ENCODE assay signal across 29 mouse cellular contexts in genomic region chr16:84983428-84983827, GRCm38 (mm10).
DNase-seq lines count a peak whose midpoint lies in the region; ATAC-seq and TF ChIP-seq lines count a peak whose summit lies in the region.
"Had no signal": no experiment of that assay in that cellular context is flagged by ENCODE, and none has a peak within 500 bp of the region (broad histone marks: within the 10 kb centered on the region; RNA-seq: fewer than 3 reads in every experiment).

No protein-coding gene starts in this region.

- peaks cover 5% of the 10 kb centered on the region; the same call in 1 of the 2 replicates for H3K4me1 ChIP-seq in embryonic facial prominence, embryonic 14.5 days (ENCODE audit: control insufficient read depth, insufficient read depth, low read length)
- H3K4me1 ChIP-seq in embryonic facial prominence, embryonic 10.5 days = peaks cover 13% of the 10 kb centered on the region
- peaks cover 2% of the 10 kb centered on the region; the same call in 1 of the 2 replicates for H3K4me1 ChIP-seq in limb, embryonic 14.5 days (ENCODE audit: control insufficient read depth, insufficient read depth, low read length)
- no peaks in the 10 kb centered on the region for H3K4me1 ChIP-seq in limb, embryonic 10.5 days
- H3K4me1 ChIP-seq: embryonic facial prominence, embryonic 15.5 days; hindbrain, embryonic 12.5 days; limb, embryonic 15.5 days; liver, embryonic 13.5 days; midbrain, embryonic 15.5 days had no signal

- TF ChIP-seq POLR2A in limb, embryonic 14.5 days (IDR thresholded peaks at IDR 0.05; ENCODE audit: borderline replicate concordance, extremely low read depth, insufficient read depth, insufficient read length) = no peak
- no peak for TF ChIP-seq POLR2A in brain, embryonic 14.5 days (IDR thresholded peaks at IDR 0.05; ENCODE audit: borderline replicate concordance, extremely low read depth, insufficient read depth, insufficient read length, poor library complexity, severe bottlenecking)

- H3K27me3 ChIP-seq in embryonic facial prominence, embryonic 14.5 days (replicated peaks; ENCODE audit: control insufficient read depth, insufficient read depth, low read length) = no peaks in the 10 kb centered on the region
- no peaks in the 10 kb centered on the region for H3K27me3 ChIP-seq in embryonic facial prominence, embryonic 10.5 days (replicated peaks; ENCODE audit: low read depth, poor library complexity, severe bottlenecking)
- H3K27me3 ChIP-seq in limb, embryonic 14.5 days (ENCODE audit: control insufficient read depth, insufficient read depth, low read length) = no peaks in the 10 kb centered on the region
- H3K27me3 ChIP-seq in limb, embryonic 10.5 days (ENCODE audit: low read depth, poor library complexity, severe bottlenecking) = no peaks in the 10 kb centered on the region
- H3K27me3 ChIP-seq: embryonic facial prominence, embryonic 15.5 days; heart, embryonic 15.5 days; hindbrain, embryonic 12.5 days; limb, embryonic 15.5 days; liver, embryonic 13.5 days; midbrain, embryonic 15.5 days; neural tube, embryonic 15.5 days had no signal

- H3K9me3 ChIP-seq in embryonic facial prominence, embryonic 14.5 days (ENCODE audit: control insufficient read depth, low read length) = no peaks in the 10 kb centered on the region
- H3K9me3 ChIP-seq in embryonic facial prominence, embryonic 10.5 days = no peaks in the 10 kb centered on the region
- no peaks in the 10 kb centered on the region for H3K9me3 ChIP-seq in limb, embryonic 14.5 days (ENCODE audit: control insufficient read depth, low read length)
- no peaks in the 10 kb centered on the region for H3K9me3 ChIP-seq in limb, embryonic 10.5 days (replicated peaks)
- H3K9me3 ChIP-seq: embryonic facial prominence, embryonic 15.5 days; heart, embryonic 15.5 days; hindbrain, embryonic 12.5 days; limb, embryonic 15.5 days; liver, embryonic 13.5 days; midbrain, embryonic 10.5 days; midbrain, embryonic 15.5 days; neural tube, embryonic 15.5 days had no signal

- ATAC-seq in embryonic facial prominence, embryonic 14.5 days (ENCODE audit: low read depth) = no peak
- ATAC-seq in frontal cortex, adult (ENCODE audit: low TSS enrichment) = 0 out of 2 replicates have a peak, but pooled peaks have one; percentile 28
- no peak for ATAC-seq in limb, embryonic 14.5 days (ENCODE audit: low FRiP score, low read depth)
- ATAC-seq: intestine, embryonic 16.5 days; midbrain, embryonic 15.5 days had no signal

- peaks cover 7% of the 10 kb centered on the region; the same call in 1 of the 2 replicates for H3K36me3 ChIP-seq in embryonic facial prominence, embryonic 14.5 days (ENCODE audit: control insufficient read depth, insufficient read depth, low read length)
- H3K36me3 ChIP-seq in embryonic facial prominence, embryonic 10.5 days (replicated peaks) = peaks cover 24% of the 10 kb centered on the region
- H3K36me3 ChIP-seq in limb, embryonic 14.5 days (ENCODE audit: control insufficient read depth, insufficient read depth, low read length) = peaks cover 10% of the 10 kb centered on the region
- H3K36me3 ChIP-seq in limb, embryonic 10.5 days = peaks cover 13% of the 10 kb centered on the region
- H3K36me3 ChIP-seq: G1E; hindbrain, embryonic 12.5 days; liver, embryonic 13.5 days; midbrain, embryonic 15.5 days had no signal

- H3K4me2 ChIP-seq in embryonic facial prominence, embryonic 14.5 days (ENCODE audit: low read depth, low read length) = no peak overlapping the region
- no peak overlapping the region for H3K4me2 ChIP-seq in limb, embryonic 14.5 days (replicated peaks; ENCODE audit: low read depth, low read length, severe bottlenecking)
- H3K4me2 ChIP-seq: embryonic facial prominence, embryonic 15.5 days; heart, embryonic 15.5 days; hindbrain, embryonic 12.5 days; limb, embryonic 15.5 days; liver, embryonic 13.5 days; midbrain, embryonic 15.5 days; neural tube, embryonic 15.5 days had no signal

- no peak for TF ChIP-seq CTCF in brain, embryonic 14.5 days (IDR thresholded peaks at IDR 0.05; ENCODE audit: borderline replicate concordance, extremely low read depth, insufficient read depth, insufficient read length)

- intact Hi-C loops in left cerebral cortex, postnatal 10 days (cut with DNase I) = no loop called here

- no peak overlapping the region for H3K27ac ChIP-seq in embryonic facial prominence, embryonic 14.5 days (replicated peaks; ENCODE audit: low read depth, low read length)
- no peak overlapping the region for H3K27ac ChIP-seq in embryonic facial prominence, embryonic 10.5 days (replicated peaks)
- no peak overlapping the region for H3K27ac ChIP-seq in limb, embryonic 14.5 days (replicated peaks; ENCODE audit: low read depth, low read length)
- no peak overlapping the region for H3K27ac ChIP-seq in limb, embryonic 10.5 days
- H3K27ac ChIP-seq: embryonic facial prominence, embryonic 15.5 days; heart, embryonic 15.5 days; hindbrain, embryonic 12.5 days; left cerebral cortex, adult 2 months; limb, embryonic 15.5 days; liver, embryonic 13.5 days; midbrain, embryonic 10.5 days; midbrain, embryonic 15.5 days; neural tube, embryonic 15.5 days had no signal

- no peak overlapping the region for H3K4me3 ChIP-seq in embryonic facial prominence, embryonic 14.5 days (ENCODE audit: low read depth, low read length)
- no peak overlapping the region for H3K4me3 ChIP-seq in embryonic facial prominence, embryonic 10.5 days
- H3K4me3 ChIP-seq in limb, embryonic 14.5 days (replicated peaks; ENCODE audit: low read length) = no peak overlapping the region
- no peak overlapping the region for H3K4me3 ChIP-seq in limb, embryonic 10.5 days
- H3K4me3 ChIP-seq: embryonic facial prominence, embryonic 15.5 days; heart, embryonic 15.5 days; hindbrain, embryonic 12.5 days; left cerebral cortex, adult 2 months; limb, embryonic 15.5 days; liver, embryonic 13.5 days; midbrain, embryonic 10.5 days; midbrain, embryonic 15.5 days; neural tube, embryonic 15.5 days had no signal

- no peak overlapping the region for H3K9ac ChIP-seq in embryonic facial prominence, embryonic 14.5 days (ENCODE audit: low read depth, low read length)
- H3K9ac ChIP-seq in limb, embryonic 14.5 days (ENCODE audit: low read depth, low read length, severe bottlenecking) = no peak overlapping the region
- H3K9ac ChIP-seq: embryonic facial prominence, embryonic 15.5 days; heart, embryonic 15.5 days; hindbrain, embryonic 12.5 days; limb, embryonic 15.5 days; liver, embryonic 13.5 days; midbrain, embryonic 15.5 days; neural tube, embryonic 15.5 days had no signal

- DNase-seq in embryonic facial prominence, embryonic 14.5 days (ENCODE audit: low spot score) = peak; percentile 70
- DNase-seq in embryonic facial prominence, embryonic 10.5 days (ENCODE audit: low spot score) = no peak
- no peak for DNase-seq in frontal cortex, postnatal 14 days (ENCODE audit: low spot score in 2 of 2)
- DNase-seq in limb, embryonic 14.5 days (ENCODE audit: low spot score) = peak; percentile 44
- no peak for DNase-seq in limb, embryonic 10.5 days (ENCODE audit: low spot score)
- peak; percentile 63 for DNase-seq in brain, embryonic 14.5 days (ENCODE audit: low read depth)
- DNase-seq in left cerebral cortex, postnatal 10 days (ENCODE audit: extremely low spot score in 1 of 2, low spot score in 2 of 2) = no peak
- DNase-seq: adrenal gland, adult 2 months; adrenal gland, postnatal 36 days; cerebellum, adult 11 months; cerebellum, adult 9-10 months; kidney, adult 9 months; kidney, postnatal 14 days; liver, embryonic 13.5 days; lung, adult 2 months; lung, postnatal 14 days; thymus, adult 2 months; thymus, postnatal 36 days had no signal

- WGBS in embryonic facial prominence, embryonic 14.5 days = 74% methylated on average over 3 of the region's 3 CpGs
- WGBS in embryonic facial prominence, embryonic 10.5 days = 86% methylated on average over 3 of the region's 3 CpGs
- WGBS in limb, embryonic 14.5 days = 78% methylated on average over 3 of the region's 3 CpGs
- 92% methylated on average over 3 of the region's 3 CpGs for WGBS in limb, embryonic 10.5 days

Comparison
In these comparisons a context has a peak if more than half of its experiments do, and no peak if none do; other contexts are left out.
1. DNase-seq: peak in embryonic facial prominence, embryonic 14.5 days (single experiment), limb, embryonic 14.5 days (single experiment) and brain, embryonic 14.5 days (single experiment); none in embryonic facial prominence, embryonic 10.5 days (single experiment), frontal cortex, postnatal 14 days (0 of 2), limb, embryonic 10.5 days (single experiment) and left cerebral cortex, postnatal 10 days (0 of 2).